Mouse (Mus musculus) R1 (cell line): ENCODE measurements around the gene Armc12.

Experiments used
- DNase-seq: peaks from one replicate; pipeline ENCODE4 v3.0.0-alpha.2; 2018; ENCODE audit warnings: low read depth, low spot score

Armc12 gene

GRCm38 (mm10) chr17:28588591-28588990 lies 58.0 kb downstream of the Armc12 start:
- no peak for DNase-seq
